Mouse (Mus musculus) splenic B cell, adult 2 months (primary cell): Measurements from ENCODE around the gene Bbs9.

Source experiments
- DNase-seq: peaks from one replicate; pipeline ENCODE4 v3.0.0-alpha.2; 2011; ENCODE audit warnings: low read depth, low spot score
- H3K27me3 ChIP-seq: 2 replicates; pipeline ENCODE4 v1.6.1; 2012; ENCODE audit warnings: mild to moderate bottlenecking, low read length, moderate library complexity, mixed read lengths; ENCODE audit not compliant: control insufficient read depth, poor library complexity, insufficient read depth, severe bottlenecking
- H3K36me3 ChIP-seq: 2 replicates; pipeline ENCODE4 v1.6.1; 2012; ENCODE audit warnings: mild to moderate bottlenecking, low read length, moderate library complexity, mixed read lengths; ENCODE audit not compliant: control insufficient read depth, poor library complexity, insufficient read depth, severe bottlenecking

Gene Bbs9

DNA sequence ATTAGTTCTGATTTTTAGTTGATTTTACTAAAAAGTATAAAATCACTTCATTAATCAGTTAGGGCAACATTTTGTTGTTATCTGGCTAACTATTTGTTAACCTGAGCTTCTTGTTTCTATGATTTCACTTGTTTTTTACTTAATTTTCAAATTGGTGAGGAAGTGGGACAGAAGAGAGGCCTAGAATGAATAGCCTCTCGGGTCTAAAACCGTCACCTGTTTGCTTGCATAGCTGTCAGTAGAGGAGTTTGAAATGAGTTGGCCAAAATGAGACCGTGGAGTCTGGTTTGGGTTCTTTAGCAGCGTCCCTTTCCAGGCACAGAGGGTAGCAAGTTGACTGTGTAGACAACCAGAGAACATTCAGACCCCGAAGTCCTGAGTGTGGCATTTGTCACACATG, 291.6 kb downstream of the Bbs9 start:
- no peaks in the 10 kb centered on the region for H3K36me3 ChIP-seq
- no peak for DNase-seq
- no peaks in the 10 kb centered on the region for H3K27me3 ChIP-seq

DNA sequence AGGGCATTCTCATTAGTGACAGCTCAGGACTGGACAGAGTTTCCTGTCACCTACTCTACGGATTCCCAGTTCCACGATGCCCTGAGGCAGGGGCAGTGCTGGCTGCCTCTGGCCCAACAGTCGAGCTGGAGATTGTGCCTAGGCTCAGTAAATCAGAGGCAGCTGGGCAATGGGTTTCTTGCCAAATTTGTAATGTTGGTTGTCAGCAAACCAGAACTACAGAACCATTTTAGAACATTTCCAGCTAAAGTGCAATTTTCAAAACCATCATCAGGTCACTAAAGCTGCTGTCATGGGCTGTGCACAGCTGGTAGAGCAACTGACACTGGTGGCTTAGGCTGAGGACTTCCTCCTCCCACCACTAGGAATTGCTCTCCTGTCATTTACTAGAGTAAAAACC, 292.3 kb downstream of the Bbs9 start:
- Histone ChIP-seq H3K27me3 (no peaks in the 10 kb centered on the region), H3K36me3 (no peaks in the 10 kb centered on the region)
- DNase-seq = no peak

DNA sequence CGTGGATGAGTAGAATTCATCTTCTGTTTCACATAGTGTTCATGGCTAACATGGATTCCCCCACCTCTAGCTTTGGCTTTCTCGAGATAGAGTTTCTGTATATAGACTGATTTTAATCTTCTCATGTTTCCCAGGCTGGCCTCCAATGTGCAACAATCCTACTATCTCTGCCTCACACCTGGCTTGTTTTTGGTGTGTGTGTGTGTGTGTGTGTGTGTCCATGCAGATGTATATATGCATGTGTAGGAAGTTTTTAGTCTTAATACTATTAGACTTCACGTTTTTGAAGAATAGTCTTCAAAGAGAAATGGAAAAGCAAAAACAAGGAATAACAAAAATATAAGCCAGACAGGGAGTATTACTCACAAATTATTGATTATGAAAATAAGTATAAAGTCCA, 296.3 kb downstream of the Bbs9 start:
- no peaks in the 10 kb centered on the region for H3K36me3 ChIP-seq
- no peaks in the 10 kb centered on the region for H3K27me3 ChIP-seq
- DNase-seq = no peak

DNA sequence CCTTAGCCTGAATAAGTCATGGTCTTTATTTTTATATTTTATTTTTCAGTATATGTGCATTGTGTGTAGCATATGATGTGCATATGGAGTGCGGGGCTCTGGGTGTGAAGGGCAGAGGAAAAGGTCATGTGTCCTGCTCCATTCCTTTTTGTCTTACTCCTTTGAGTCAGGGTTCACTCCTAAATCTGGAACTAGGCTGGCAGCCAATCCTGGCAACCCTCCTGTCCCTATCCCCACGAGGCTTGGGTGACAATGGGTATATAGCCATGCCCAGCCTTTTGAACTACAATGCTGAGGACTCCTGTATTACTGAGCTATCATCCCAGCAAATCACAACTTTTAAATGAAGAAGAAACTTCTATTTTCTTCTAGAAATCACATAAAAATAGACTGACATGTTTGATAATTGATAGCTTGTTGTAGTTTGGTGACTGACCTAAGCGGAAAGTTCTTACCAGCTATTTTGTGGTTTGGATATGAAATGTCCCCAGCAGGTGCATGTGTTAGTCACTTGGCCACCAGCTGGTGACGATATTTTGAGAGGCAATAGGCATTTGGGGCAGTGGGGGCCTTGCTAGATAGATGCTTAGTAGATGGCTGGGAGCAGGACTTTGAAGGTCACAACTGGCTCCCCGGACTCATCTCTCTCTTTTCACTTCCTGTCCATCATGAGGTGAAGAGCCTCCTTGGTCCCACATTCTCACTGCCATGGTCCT, 300.9 kb downstream of the Bbs9 start:
- H3K36me3 ChIP-seq = no peaks in the 10 kb centered on the region
- DNase-seq = no peak
- no peaks in the 10 kb centered on the region for H3K27me3 ChIP-seq

DNA sequence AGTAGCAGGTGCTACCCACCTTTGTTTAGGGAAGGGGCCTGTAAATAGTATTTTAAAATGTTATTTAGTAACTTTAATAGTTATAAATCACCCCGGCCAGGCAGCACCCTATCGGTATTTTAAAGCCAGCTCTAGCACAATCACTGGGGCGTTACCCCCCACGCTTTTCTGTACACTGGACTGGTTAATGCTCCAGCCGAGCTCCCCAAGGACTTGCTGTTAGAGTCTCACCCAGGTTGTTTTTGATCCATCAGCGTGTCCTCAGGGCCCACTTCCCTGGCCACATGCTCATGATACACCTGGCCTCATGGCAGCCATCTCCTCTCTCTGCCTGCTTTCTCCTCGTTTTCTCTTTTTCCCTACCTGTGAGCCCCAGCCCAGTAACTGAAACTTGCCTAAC, 301.9 kb downstream of the Bbs9 start:
- Histone ChIP-seq H3K36me3 (no peaks in the 10 kb centered on the region), H3K27me3 (no peaks in the 10 kb centered on the region)
- DNase-seq = no peak

DNA sequence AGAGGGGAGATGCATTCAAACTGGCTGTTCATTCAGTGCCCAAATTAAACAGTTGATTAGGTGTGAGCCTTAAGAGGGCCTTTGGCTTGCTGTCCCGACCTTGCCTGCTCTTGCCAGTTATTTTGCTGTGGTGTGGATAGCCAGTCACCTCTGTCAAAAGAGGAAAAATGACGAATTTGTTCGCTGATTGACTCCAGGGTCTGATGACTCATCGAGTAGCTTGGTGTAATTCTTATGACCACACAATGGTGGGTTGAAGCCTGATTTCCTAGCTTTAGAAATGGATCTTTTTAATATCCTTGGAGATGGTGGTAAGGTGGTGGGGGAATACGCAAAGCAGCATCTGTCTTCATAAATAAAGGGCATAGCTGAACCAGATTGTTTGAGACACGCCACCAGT, 304.1 kb downstream of the Bbs9 start:
- H3K36me3 ChIP-seq = no peaks in the 10 kb centered on the region
- DNase-seq = no peak
- no peaks in the 10 kb centered on the region for H3K27me3 ChIP-seq

DNA sequence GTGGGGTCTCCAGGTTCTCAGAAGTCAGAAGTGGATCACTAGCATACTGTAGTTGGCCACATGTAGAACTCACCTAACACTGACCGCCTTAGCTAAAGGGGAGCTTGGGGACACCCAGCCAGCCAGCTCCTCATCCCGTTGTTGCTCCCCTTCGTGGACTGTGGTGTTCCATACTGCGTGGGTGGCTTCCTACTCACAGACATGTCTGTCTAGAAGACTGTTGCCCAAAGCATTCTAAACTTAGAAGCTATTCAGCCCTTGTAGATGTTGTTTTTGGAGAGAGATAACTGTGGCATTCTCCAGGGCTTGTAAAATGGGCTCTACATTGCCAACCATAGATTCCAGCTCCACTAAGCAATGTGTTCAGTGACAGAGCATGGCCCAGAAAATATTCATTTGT, 310.5 kb downstream of the Bbs9 start:
- Histone ChIP-seq H3K27me3 (no peaks in the 10 kb centered on the region), H3K36me3 (no peaks in the 10 kb centered on the region)
- DNase-seq = no peak

DNA sequence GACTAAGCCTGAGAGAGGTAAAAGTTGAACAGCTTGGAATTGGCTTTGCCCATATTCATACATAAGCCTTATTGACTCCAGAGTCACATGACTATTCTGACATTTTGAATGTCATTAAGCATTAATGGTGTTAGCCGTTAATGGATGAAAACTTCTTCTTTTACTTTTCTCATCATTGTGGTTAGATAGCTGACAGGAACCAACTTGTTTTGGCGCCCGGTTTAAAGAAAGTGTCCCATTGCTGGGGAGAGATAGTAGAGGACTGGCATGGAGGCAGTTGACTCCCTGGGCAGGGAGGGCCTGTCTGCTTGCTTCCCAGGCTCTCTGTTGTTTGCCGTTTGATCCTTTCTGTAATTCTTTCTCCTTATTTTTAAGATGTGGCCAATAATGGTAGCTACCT, 312.9 kb downstream of the Bbs9 start:
- H3K27me3 ChIP-seq = no peaks in the 10 kb centered on the region
- no peaks in the 10 kb centered on the region for H3K36me3 ChIP-seq
- DNase-seq = no peak

DNA sequence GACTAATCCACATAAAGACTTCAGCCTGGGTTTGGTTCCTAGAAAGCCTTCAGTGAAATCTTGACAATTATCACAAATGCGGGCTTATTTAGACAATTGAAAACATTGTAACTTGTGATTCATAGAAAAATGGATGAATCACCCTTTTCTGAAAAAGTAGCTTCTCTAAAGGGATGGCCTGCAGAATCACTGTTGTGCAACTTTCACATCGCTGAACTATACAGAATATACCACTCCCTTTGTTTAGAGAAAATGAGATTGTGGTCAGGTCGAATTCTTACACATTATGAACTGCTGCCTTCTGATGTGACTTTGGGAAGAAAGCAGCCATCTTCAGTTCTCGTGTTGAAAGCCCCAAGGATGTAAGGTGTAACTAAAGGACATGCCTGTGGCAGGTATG, 313.3 kb downstream of the Bbs9 start:
- Histone ChIP-seq H3K27me3 (no peaks in the 10 kb centered on the region), H3K36me3 (no peaks in the 10 kb centered on the region)
- no peak for DNase-seq

DNA sequence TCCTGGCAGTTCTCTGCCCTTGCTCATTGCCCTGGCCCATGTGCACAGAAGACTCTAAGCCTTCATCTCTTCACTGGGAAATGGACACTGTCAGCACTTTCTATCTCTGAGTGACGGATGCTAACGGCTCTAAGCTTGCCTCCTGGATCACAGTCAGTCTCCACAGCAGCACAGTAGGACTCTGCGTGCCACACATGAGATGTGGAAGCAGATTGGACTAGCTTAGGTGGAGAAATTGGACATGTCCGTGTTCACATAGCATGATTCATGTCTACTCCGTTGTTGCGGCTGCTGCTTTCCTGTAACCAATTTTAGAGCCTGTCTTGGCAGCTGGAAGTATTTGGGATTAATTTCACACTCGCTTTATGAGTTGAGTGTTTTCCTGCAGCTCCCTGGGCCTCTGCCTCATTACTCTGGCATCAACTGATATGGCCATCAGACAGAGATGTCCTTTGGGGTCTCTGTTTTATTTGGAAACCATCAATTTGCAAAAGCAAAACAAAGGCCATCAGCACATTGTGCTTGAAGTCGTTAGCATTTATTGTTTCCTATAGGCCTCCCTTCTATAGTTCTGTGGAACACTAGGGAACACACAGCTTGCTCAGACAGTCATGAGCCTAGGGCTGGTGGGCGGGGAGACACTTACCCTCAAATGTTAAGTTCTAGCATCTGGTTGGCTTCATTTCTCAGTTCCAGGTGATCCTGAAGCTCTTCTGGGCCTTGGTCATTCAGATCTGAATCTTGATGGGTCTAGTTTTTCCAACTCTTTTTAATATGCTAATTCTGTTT, 314.1 kb downstream of the Bbs9 start:
- DNase-seq = no peak
- Histone ChIP-seq H3K27me3 (no peaks in the 10 kb centered on the region), H3K36me3 (no peaks in the 10 kb centered on the region)

DNA sequence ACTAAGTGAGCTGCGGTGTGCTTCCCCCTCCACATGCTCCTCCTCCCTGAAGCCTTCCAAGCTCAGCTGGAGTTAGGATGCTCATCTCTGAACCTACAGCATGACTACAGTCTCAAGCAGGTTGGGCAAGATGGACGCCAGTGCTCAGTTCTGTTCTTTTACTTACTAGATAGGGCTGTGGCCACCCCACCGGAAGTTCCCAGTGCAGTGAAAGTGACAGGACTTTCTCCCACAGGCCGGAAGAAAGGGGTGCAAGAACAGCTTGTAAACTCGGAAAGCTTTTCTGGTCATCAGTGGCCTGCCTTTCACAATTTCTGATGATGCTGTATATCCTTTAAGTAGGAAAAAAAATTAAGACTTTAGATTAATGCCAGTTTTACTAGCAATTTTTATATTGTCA, 315.7 kb downstream of the Bbs9 start:
- Histone ChIP-seq H3K27me3 (no peaks in the 10 kb centered on the region), H3K36me3 (no peaks in the 10 kb centered on the region)
- DNase-seq = no peak

DNA sequence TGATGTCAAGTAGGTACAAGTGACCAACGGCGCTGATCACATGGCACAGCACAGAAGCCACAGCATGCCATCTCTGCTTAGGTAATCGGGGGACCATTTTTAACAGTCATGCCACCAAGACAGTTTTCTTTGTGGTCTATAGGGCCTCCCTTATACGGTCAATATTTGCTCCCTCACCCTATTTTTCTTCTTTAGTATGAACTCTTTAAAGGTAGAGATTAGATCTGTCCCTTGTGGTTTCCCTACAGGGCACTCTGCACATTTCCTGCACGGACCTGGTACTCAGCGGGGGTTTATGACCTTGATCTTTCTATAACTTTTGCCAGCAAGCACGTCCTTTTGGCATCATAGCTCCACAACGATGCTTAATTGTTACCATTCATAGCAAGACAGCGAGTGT, 316.2 kb downstream of the Bbs9 start:
- H3K36me3 ChIP-seq = no peaks in the 10 kb centered on the region
- H3K27me3 ChIP-seq = no peaks in the 10 kb centered on the region
- DNase-seq = no peak

DNA sequence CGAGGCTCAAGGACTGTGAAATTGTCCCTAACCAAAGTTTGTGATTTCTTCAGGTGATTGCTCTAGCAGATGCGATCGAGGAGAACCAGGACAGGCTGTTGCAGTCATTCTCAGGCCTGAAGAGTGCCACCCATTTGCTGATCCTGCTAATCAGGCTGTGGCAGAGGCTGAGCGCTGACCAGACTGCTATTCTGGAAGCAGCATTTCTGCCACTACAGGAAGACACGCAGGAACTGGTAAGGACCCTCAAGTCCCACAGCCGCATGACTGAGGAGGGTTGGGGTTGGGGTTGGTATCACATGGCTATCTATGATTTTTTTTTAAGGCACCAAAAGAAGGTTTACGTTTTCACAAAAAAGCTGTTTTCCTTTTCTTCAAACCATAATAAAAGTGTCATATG, 318.2 kb downstream of the Bbs9 start:
- H3K27me3 ChIP-seq = no peaks in the 10 kb centered on the region
- no peaks in the 10 kb centered on the region for H3K36me3 ChIP-seq
- DNase-seq = no peak

DNA sequence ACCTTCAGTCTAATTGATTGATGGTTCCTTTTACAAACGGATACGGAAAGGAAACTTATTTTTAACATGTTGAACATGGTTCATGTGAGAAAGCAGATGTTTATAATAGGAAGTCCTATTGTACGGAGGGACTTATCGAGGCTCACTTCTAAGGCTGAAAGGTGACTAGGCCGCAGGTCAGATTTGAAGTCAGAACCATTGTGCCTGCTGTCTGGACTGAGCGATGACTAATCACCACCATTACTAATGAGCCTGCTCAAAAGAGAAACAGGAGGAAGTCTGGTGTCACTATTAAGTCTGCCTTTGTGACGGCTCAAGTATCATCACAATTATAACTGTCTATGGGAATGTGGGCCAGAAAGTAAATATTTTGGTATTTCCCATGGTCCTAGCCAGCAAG, 325.2 kb downstream of the Bbs9 start:
- no peak for DNase-seq
- H3K36me3 ChIP-seq = 0 out of 2 replicates have a peak, but pooled peaks cover 2% of the 10 kb centered on the region
- no peaks in the 10 kb centered on the region for H3K27me3 ChIP-seq

DNA sequence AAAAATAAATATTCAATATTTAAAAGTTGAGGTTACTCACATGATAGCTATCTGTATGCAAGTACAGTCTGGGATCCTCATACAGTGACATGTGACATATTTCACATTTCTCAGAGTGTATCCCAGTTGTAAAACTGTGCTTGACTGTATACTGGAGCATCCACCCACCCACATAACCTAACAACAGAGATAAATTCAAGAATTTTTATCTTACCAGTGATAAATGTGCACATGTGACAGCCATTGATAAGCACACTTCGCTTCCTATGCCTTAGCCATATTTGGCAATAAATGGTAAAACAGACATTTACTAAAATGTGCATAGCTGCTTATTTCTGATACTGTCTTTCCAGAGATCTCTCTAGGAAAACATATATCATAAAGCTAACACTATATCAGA, 330.5 kb downstream of the Bbs9 start:
- H3K36me3 ChIP-seq = no peaks in the 10 kb centered on the region
- DNase-seq = no peak
- H3K27me3 ChIP-seq = no peaks in the 10 kb centered on the region

DNA sequence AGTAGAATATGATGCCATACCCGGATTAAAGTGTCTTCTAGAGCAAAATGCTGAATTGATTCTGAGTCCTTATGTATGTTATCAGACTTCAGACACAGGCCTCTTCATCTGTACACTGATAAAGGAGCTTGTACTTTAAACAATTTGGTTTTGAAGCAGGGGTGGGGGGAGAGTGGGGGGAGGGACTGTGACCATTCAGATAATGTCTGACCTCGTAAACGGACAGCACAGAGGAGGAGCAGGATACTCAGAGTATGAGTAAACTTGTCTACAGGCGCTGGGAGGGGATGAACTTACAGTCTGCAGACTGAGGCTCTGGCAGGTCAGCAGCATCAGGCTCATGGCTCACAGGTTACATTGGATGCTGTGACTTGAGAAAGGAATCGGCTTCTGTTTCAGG, 331.0 kb downstream of the Bbs9 start:
- Histone ChIP-seq H3K36me3 (no peaks in the 10 kb centered on the region), H3K27me3 (no peaks in the 10 kb centered on the region)
- DNase-seq = no peak
